Mouse (Mus musculus) common myeloid progenitor, adult 5-6 weeks (primary cell): ENCODE data around the gene Gstm1. TPM values are rescaled to one million over a fixed set of nuclear protein-coding genes. Genes with fewer than 3 reads are reported as not detected.
"Not testable (repeated sequence)": the region's sequence is repeated elsewhere in the genome, so short reads cannot be mapped to it uniquely, and the experiment has no call there.

Experiments
- ATAC-seq: replicated peaks from 2 replicates; pipeline ENCODE4 v1.8.0; 2016; ENCODE audit warnings: low read depth, mild to moderate bottlenecking, moderate TSS enrichment, inconsistent platforms; ENCODE audit not compliant: poor library complexity, severe bottlenecking
- total RNA-seq: library from RNA; stranded (forward); fragments of 200-1000, 187-1606 nt; gene quantifications from 2 replicates; pipeline ENCODE4 v1.2.3, GENCODE M21; 2017

Gstm1 gene
- total RNA-seq, 1 experiment from 2014 or later = 36.8 TPM

- not testable (repeated sequence) for ATAC-seq
Observed at GRCm38 (mm10) chr3:107971101-107971500, 46.7 kb downstream of the Gstm1 start.

DNA sequence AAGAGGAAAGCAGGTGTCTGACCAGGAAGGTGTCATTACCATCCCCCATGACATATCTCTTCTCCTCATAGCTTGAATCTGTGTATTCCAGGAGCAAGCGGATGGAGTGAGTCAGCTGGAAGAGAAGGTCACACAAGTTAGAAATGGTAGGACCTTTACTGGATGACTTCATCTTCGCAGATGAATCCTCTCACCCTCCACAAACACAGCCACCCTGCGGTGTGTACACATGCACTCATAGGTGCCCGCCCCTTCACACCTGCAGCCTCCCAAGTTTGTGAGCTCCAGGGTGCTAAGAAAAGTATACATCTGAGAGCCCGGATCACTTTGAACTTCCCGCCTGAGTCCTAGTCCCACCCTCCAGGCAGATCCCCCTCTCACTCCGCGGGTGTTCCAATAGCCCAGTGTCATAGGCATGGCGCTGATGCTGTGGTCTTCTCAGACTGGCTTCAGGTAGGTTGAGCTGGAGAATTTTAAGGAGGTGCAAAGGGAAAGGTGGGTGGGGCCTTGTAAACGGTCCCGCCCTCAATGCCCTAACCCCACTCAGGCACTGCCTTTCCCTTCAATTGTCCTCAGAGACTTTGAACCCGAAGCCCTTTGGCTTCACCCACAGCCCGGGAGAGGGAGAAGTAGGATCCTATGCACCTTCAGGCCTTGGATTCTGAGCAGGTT lies 48.9 kb downstream of the Gstm1 start, which contains the start of gene Gstm3:
TSS of gene Gstm3 (minus strand) at position 560 of the 672 bp plus-strand sequence.
- no peak for ATAC-seq

DNA sequence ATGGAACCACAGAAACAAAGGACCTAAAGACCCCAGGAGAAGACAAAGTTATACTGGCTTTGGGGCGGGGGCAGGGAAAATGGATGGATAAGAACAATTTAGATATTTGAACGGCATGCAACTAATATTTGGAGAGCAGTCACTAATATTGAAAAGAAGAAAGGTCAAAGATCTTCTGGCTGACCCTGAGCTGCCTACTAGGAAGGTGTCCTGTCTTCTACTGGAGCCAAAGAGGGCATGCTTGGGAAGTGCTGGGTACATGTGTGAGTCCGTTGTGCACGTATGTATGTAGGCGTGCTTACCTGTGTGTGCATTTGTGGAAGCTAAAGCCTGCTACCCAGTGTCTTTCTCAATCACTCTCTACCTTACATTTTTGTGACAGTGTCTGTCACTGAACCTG lies 51.1 kb downstream of the Gstm1 start:
- ATAC-seq = no peak

- ATAC-seq = no peak
Observed at GRCm38 (mm10) chr3:107965592-107965991, 52.2 kb downstream of the Gstm1 start.

DNA sequence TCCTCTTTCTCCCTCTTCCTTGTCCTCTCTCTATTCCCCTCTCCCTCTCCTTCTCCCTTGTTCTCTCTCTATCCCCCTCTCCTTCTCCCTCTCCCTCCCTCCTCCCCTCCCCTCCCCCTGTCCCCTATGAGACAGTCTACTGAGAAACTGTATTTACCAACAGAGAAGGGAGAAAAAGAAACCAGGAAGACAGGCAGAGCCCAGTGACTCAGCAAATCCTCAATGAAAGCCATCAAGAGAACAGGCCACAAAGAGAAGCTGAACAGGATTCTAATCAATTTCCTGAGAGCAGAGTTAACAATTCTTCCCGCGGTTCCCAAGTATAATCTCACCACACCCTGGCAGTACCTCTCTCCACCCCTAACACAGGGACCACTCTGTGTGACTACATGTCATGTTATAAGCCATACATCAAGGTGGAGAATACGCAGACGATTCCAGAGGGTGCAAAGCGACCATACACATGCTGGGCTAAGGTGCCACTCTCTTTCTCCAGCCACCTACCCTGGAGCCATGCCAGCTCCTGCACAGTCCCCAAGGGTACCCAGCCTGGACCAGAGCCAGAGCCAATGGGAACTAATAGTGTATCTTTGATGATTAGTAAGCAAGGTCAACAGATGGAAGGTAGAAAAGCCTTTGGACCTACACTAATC lies 53.0 kb downstream of the Gstm1 start:
- peak; percentile 65 for ATAC-seq

DNA sequence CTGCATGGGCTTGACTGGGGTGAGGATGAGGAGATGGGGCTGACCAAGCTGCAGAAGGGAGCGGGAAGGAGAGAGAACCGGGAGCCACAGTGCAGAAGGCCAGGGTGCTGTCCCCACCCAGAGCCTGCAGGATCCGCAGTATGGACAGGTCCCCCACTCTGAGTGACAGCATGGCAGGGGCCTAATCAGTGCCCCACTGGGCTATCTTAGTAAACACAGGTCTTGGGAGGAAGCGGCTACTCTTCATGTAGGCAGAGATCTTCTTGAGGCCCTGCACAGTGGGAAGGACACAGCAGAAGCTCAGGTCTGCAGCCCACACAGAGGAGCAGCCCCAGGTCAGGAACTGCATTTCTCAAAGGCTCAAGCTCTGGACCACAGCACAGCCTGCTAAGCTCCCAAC lies 53.7 kb downstream of the Gstm1 start:
- peak; percentile 70 for ATAC-seq

Other genes starting within 250 kb of the Gstm1 start
- gene Eps8l3, start 140.7 kb downstream of the Gstm1 start, total RNA-seq = not detected in 2 replicates
- gene Gstm5, start 122.2 kb downstream of the Gstm1 start, total RNA-seq = 73.7 and 87.7 TPM in 2 replicates
- 0.39 and 1.6 TPM in 2 replicates for gene Gstm7, start 86.2 kb downstream of the Gstm1 start, total RNA-seq
- gene Gstm6, start 74.2 kb downstream of the Gstm1 start, total RNA-seq = not detected in 2 replicates
- gene Gstm3, start 48.7 kb downstream of the Gstm1 start, total RNA-seq = not detected in 2 replicates
- 2.1 and 5.6 TPM in 2 replicates for gene Gstm2, start 31.5 kb downstream of the Gstm1 start, total RNA-seq
- gene Gstm4, start 26.9 kb upstream of the Gstm1 start, total RNA-seq = 8.1 and 9.0 TPM in 2 replicates
- gene Ampd2, start 68.7 kb upstream of the Gstm1 start, total RNA-seq = 35.3 and 36.7 TPM in 2 replicates
- gene Gnat2, start 74.8 kb upstream of the Gstm1 start, total RNA-seq = 5.2 TPM in 1 of 2 replicates, not detected in the other
- 120 and 122 TPM in 2 replicates for gene Gnai3, start 128.2 kb upstream of the Gstm1 start, total RNA-seq
- gene Gpr61, start 136.9 kb upstream of the Gstm1 start, total RNA-seq = not detected in 2 replicates
- gene Amigo1, start 168.4 kb upstream of the Gstm1 start, total RNA-seq = 3.1 and 4.5 TPM in 2 replicates
- 3.8 and 4.1 TPM in 2 replicates for gene Cyb561d1, start 183.2 kb upstream of the Gstm1 start, total RNA-seq
- 2.9 and 5.9 TPM in 2 replicates for gene Atxn7l2, start 193.0 kb upstream of the Gstm1 start, total RNA-seq
- gene Sypl2, start 208.7 kb upstream of the Gstm1 start, total RNA-seq = not detected in 2 replicates
- gene Psma5, start 239.0 kb upstream of the Gstm1 start, total RNA-seq = 240 and 241 TPM in 2 replicates